Mouse (Mus musculus) liver, embryonic 16.5 days (tissue): Measurements from ENCODE around the gene Tbcc. TPM values are rescaled to one million over a fixed set of nuclear protein-coding genes. Genes with fewer than 3 reads are reported as not detected.

ENCODE experiments used
- ATAC-seq: fragments of 200-750 bp; cut with Nextera tagmentation; 2 replicates; pipeline ENCODE4 v1.8.0; 2017; ENCODE audit warnings: low read depth, mild to moderate bottlenecking, moderate number of reproducible peaks, moderate library complexity
- H3K27ac ChIP-seq: fragments of 300-500 bp; sonication (generic); 2 replicates; pipeline ENCODE4 v1.5.1; 2014; ENCODE audit warnings: mild to moderate bottlenecking, low read length
- H3K27me3 ChIP-seq: fragments of 300-500 bp; sonication (generic); 2 replicates; pipeline ENCODE4 v1.6.1; 2014; ENCODE audit warnings: low read depth, low read length, mixed read lengths; ENCODE audit not compliant: control insufficient read depth, insufficient read depth
- H3K36me3 ChIP-seq: fragments of 300-500 bp; sonication (generic); 2 replicates; pipeline ENCODE4 v1.6.1; 2014; ENCODE audit warnings: mild to moderate bottlenecking; ENCODE audit not compliant: control insufficient read depth, insufficient read depth
- H3K4me1 ChIP-seq: fragments of 300-500 bp; sonication (generic); 2 replicates; pipeline ENCODE4 v1.6.1; 2014; ENCODE audit warnings: low read depth, low read length, mixed read lengths; ENCODE audit not compliant: control insufficient read depth
- H3K4me2 ChIP-seq: fragments of 300-500 bp; sonication (generic); 2 replicates; pipeline ENCODE4 v1.6.1; 2014; ENCODE audit warnings: low read depth, low read length, mixed read lengths
- H3K4me3 ChIP-seq: fragments of 300-500 bp; sonication (generic); 2 replicates; pipeline ENCODE4 v1.5.1; 2014; ENCODE audit warnings: low read depth, mild to moderate bottlenecking, low read length
- H3K9ac ChIP-seq: fragments of 300-500 bp; sonication (generic); 2 replicates; pipeline ENCODE4 v1.6.1; 2014; ENCODE audit warnings: low read depth, low read length
- H3K9me3 ChIP-seq: fragments of 300-500 bp; sonication (generic); replicated peaks from 2 replicates; pipeline ENCODE4 v1.6.1; 2016; ENCODE audit warnings: low read length; ENCODE audit not compliant: control insufficient read depth
- WGBS: fragments of 180-500 bp; shearing (Covaris S2); extraction: QIAGEN DNeasy Blood & Tissue Kit; methylation state at CpG from one replicate; pipeline ENCODE4 v1.1.7; 2014; ENCODE audit not compliant: insufficient replicate concordance; 5-methylcytosine and 5-hydroxymethylcytosine counted together
- polyA plus RNA-seq: library from polyadenylated mRNA; unstranded; fragments of >200 nt; fragmentation: Nextera tagmentation; extraction: Ambion mirVana; gene quantifications from 2 replicates; pipeline ENCODE4 v1.2.1, GENCODE M21; 2015

Tbcc gene
- polyA plus RNA-seq, 1 experiment from 2014 or later, result 15.5 TPM

- no peak overlapping the region for H3K4me3 ChIP-seq
- H3K4me2 ChIP-seq, result no peak overlapping the region
- no peaks in the 10 kb centered on the region for H3K9me3 ChIP-seq
- WGBS, result 72% methylated on average over 5 of the region's 5 CpGs
- H3K4me1 ChIP-seq, result peaks cover 6% of the 10 kb centered on the region
- no peak for ATAC-seq
- no peak overlapping the region for H3K27ac ChIP-seq
- H3K36me3 ChIP-seq, result no peaks in the 10 kb centered on the region
- no peaks in the 10 kb centered on the region for H3K27me3 ChIP-seq
- no peak overlapping the region for H3K9ac ChIP-seq
Observed at GRCm38 (mm10) chr17:46877061-46877460, 13.4 kb upstream of the Tbcc start.

GRCm38 (mm10) chr17:46879841-46880311 is 10.6 kb upstream of the Tbcc start:
- Histone ChIP-seq H3K9ac (no peak overlapping the region), H3K4me1 (peaks cover 19% of the 10 kb centered on the region), H3K27me3 (no peaks in the 10 kb centered on the region), H3K36me3 (no peaks in the 10 kb centered on the region), H3K4me2 (no peak overlapping the region), H3K9me3 (no peaks in the 10 kb centered on the region), H3K4me3 (no peak overlapping the region), H3K27ac (no peak overlapping the region)
- ATAC-seq, result no peak
- WGBS, result 47% methylated on average over 14 of the region's 14 CpGs

GRCm38 (mm10) chr17:46880322-46880721 is 10.2 kb upstream of the Tbcc start:
- 47% methylated on average over 2 of the region's 2 CpGs for WGBS
- Histone ChIP-seq H3K9ac (no peak overlapping the region), H3K4me3 (no peak overlapping the region), H3K4me2 (no peak overlapping the region), H3K4me1 (peaks cover 23% of the 10 kb centered on the region), H3K27me3 (no peaks in the 10 kb centered on the region), H3K36me3 (no peaks in the 10 kb centered on the region), H3K9me3 (no peaks in the 10 kb centered on the region), H3K27ac (no peak overlapping the region)
- no peak for ATAC-seq

- H3K27ac ChIP-seq, result no peak overlapping the region
- no peaks in the 10 kb centered on the region for H3K36me3 ChIP-seq
- ATAC-seq, result no peak
- peaks cover 37% of the 10 kb centered on the region for H3K4me1 ChIP-seq
- H3K9ac ChIP-seq, result no peak overlapping the region
- no peaks in the 10 kb centered on the region for H3K9me3 ChIP-seq
- 85% methylated on average over 6 of the region's 6 CpGs for WGBS
- H3K4me3 ChIP-seq, result no peak overlapping the region
- H3K4me2 ChIP-seq, result no peak overlapping the region
- no peaks in the 10 kb centered on the region for H3K27me3 ChIP-seq
Observed at GRCm38 (mm10) chr17:46881728-46882127, 8.8 kb upstream of the Tbcc start.

- no peak overlapping the region for H3K4me2 ChIP-seq
- no peak overlapping the region for H3K9ac ChIP-seq
- H3K4me1 ChIP-seq, result peaks cover 40% of the 10 kb centered on the region
- ATAC-seq, result no peak
- no peaks in the 10 kb centered on the region for H3K36me3 ChIP-seq
- H3K27me3 ChIP-seq, result no peaks in the 10 kb centered on the region
- WGBS, result 71% methylated on average over 9 of the region's 9 CpGs
- H3K27ac ChIP-seq, result no peak overlapping the region
- H3K4me3 ChIP-seq, result no peak overlapping the region
- no peaks in the 10 kb centered on the region for H3K9me3 ChIP-seq
Observed at GRCm38 (mm10) chr17:46883107-46883506, 7.4 kb upstream of the Tbcc start.

- no peaks in the 10 kb centered on the region for H3K27me3 ChIP-seq
- no peaks in the 10 kb centered on the region for H3K36me3 ChIP-seq
- peaks cover 49% of the 10 kb centered on the region for H3K4me1 ChIP-seq
- no peak overlapping the region for H3K9ac ChIP-seq
- H3K9me3 ChIP-seq, result no peaks in the 10 kb centered on the region
- H3K4me3 ChIP-seq, result no peak overlapping the region
- 65% methylated on average over 6 of the region's 6 CpGs for WGBS
- H3K27ac ChIP-seq, result no peak overlapping the region
- H3K4me2 ChIP-seq, result no peak overlapping the region
- ATAC-seq, result no peak
Observed at GRCm38 (mm10) chr17:46884766-46885165, 5.7 kb upstream of the Tbcc start.

- no peaks in the 10 kb centered on the region for H3K9me3 ChIP-seq
- peak overlapping the region; percentile 51 for H3K4me2 ChIP-seq
- H3K27me3 ChIP-seq, result no peaks in the 10 kb centered on the region
- H3K4me1 ChIP-seq, result peaks cover 49% of the 10 kb centered on the region
- ATAC-seq, result no peak
- 34% methylated on average over 11 of the region's 11 CpGs for WGBS
- H3K36me3 ChIP-seq, result no peaks in the 10 kb centered on the region
- H3K27ac ChIP-seq, result peak overlapping the region; percentile 58; the same call in 1 of the 2 replicates
- H3K4me3 ChIP-seq, result peak overlapping the region; percentile 29
- peak overlapping the region; percentile 36; the same call in 1 of the 2 replicates for H3K9ac ChIP-seq
Observed at GRCm38 (mm10) chr17:46885218-46885909, 5.1 kb upstream of the Tbcc start.

GRCm38 (mm10) chr17:46885910-46886643 is 4.4 kb upstream of the Tbcc start:
- Histone ChIP-seq H3K9ac (peak overlapping the region; percentile 36; the same call in 1 of the 2 replicates), H3K4me1 (peaks cover 49% of the 10 kb centered on the region)
- WGBS, result 17% methylated on average over 17 of the region's 17 CpGs

More at GRCm38 (mm10) chr17:46885910-46886643, 4.4 kb upstream of the Tbcc start:
- Histone ChIP-seq H3K27me3 (no peaks in the 10 kb centered on the region), H3K9me3 (no peaks in the 10 kb centered on the region), H3K4me2 (peak overlapping the region; percentile 51), H3K4me3 (peak overlapping the region; percentile 29), H3K36me3 (no peaks in the 10 kb centered on the region), H3K27ac (peak overlapping the region; percentile 58)
- ATAC-seq, result peak; percentile 11; the same call in 1 of the 2 replicates
